Mouse (Mus musculus): Measurements from ENCODE around the gene Sco2.

Gene Sco2

DNA sequence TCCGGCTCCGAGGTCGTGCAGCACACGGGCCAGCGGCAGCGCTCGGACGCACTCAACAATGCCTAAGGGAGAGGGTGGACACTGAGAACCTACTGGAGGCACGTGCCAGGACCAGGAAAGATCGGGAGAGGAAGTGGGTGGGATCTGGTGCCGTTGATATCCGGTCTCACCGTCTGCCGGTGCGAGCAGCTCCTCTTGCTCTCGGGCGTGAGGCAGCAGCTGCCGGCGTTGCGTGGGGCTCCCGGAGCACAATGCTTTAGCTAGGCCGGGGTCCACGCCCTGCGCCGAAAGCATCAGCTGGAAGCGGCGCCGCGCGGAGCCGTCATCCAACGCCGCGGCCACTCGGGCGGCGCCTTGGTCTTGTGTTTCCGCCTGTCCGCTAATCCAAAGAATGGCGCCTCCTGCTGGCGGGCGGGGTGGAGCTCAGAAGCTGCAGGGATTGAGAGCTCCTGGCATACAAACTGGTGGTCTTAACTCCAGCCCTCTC lies at the start of gene Sco2:
Gene Sco2, minus strand, starts transcription at position 85 of the 487 bp plus-strand sequence.
- peak; percentile 89 for DNase-seq (ENCODE audit: low spot score)

DNA sequence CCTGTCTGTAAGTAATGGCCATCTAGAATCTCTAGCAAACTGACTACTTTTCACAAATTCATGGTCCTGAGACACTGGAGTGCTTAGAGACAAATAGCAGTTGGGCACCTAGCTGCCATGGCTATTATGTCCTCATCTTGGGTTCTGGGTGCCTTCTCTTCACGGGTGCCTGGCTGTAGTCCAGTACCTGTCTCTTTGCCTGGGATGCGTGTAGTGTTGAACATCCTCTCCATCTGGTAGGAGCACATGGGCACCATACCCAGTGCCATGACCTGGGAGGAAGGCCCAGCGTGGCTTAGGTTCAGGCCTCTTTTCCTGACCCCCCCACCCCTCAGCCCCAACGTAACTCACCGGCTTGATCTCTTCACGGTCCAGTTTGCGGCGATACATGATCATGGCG lies 48.3 kb upstream of the Sco2 start:
- DNase-seq (ENCODE audit: low spot score): no peak

DNA sequence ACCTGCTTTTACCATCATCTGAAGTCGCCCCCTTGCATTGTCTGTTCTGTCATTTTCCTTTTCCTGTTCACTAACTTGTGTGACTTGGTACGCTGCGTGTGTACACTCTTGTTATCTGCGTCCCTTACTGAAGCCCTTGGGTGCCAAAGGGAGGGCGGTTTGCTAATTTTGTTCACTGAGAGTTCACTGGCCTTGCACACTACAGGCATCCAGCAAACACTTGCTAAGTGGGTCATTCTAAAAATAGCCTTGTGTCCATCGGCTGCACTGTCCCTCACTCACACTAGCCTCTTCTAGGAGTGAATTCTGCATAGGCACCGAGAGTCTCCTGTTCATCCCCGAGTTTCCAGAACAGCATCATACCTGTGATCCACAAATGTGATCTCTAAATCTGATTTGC lies 41.6 kb upstream of the Sco2 start:
- no peak for DNase-seq (ENCODE audit: low spot score)

DNA sequence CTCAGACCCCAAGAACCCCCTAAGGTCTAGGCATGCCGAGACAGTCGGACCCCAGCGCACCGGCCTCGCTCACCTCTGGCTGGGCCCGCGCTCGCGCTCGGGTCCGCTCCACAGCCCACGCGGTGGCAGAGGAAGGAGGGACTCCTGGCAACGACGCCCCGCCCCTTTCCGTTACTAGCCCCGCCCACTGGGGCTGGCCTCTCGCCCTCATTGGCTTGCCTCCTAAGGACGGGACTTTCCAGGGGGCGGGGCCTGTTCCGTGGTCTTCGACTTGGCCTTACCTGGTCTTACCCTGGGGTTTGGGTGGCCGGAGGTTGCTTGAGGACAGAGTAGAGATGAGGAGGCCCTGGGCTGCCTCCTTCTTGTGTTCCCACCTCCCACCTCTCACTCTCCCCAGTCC lies 36.5 kb upstream of the Sco2 start, which contains the start of gene Syce3:
Gene Syce3, minus strand, starts transcription at position 386 of the 400 bp plus-strand sequence.
- peak; percentile 97 for DNase-seq (ENCODE audit: low spot score)

DNA sequence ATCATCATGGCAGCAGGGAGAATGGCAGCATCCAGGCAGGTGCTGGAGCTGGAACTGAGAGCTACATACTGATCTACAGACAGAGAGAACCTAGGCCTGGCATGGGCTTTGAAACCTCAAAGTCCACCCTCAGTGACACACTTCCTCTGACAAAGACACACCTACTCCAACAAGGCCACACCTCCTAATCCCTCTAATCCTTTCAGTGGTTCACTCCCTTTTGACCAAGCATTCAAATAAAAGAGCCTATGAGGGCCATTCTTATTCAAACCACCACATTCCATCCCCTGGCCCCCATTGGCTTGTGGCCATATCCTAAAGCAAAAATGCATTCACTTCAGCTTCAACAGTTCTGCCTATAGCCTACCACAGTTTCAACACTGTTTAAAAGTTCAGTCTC lies 33.0 kb upstream of the Sco2 start:
- DNase-seq (ENCODE audit: low spot score): no peak

DNA sequence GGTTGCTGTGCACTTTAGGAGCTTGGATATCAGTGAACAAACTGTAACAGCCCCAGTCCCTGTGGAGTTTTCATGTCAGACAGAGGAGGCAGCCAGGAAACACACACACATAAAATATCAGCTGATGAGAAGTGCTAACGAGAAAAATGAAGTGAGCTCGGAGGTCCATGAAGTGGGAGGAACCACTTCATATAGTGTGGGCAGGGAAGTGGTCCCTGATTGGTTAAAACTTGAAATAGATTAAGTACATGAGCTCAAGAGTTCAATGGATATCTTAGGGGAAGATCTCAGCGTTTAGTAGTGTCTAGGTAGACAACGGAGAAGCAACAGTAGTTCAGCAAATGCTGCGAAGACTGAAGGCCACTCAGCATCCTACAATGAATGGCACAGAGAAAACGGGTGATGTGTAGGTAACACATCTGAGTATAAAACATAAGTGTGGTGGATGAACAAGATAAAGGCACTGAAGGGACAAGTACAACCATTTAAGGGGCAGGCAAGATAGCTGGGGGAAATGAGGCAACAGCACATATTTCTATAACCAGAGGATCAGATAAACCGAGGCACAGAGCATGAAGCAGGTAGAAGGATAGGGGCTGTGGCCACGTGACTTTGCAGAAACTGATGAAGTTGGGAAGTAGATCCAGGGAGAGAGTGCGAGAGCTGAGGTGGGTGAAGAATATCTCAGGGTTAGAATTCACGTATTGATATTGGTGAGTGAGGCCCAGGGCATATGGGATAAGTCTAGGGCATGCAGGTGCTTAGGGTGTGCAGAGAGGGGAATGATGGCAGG lies 31.4 kb upstream of the Sco2 start:
- no peak for DNase-seq (ENCODE audit: low spot score)

DNA sequence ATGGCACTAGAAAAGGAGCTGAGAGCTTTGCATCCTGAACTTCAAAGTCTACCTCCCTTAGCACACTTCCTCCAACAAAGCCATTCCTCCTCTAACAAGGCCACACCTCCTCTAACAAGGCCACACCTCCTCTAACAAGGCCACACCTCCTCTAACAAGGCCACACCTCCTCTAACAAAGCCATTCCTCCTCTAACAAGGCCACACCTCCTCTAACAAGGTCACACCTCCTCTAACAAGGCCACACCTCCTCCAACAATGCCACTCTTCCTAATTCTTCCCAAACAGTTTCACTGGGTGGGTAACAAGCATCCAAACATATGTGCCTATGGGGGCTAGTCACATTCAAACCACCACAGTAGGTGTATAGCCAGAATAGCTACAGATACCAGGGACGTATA lies 28.8 kb upstream of the Sco2 start:
- DNase-seq (ENCODE audit: low spot score): no peak

DNA sequence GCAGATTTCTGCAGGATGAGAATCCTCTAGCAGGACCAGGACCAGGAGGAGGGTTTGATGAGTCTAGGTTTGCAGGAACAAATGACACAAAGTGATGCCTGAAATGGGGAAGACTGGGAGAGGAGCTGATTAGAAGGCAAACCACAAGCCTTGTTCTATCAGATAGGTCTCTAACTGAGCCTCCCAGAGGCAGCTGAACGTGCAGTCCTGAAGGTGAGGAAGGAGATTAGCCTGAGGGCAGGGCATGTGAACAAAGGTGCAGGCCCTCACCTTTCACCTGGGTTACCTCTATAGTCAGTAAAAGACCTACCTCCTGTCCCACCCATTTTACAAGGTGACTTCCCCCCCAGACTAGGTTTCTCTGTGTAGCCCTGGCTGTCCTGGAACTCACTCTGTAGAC lies 26.1 kb upstream of the Sco2 start:
- no peak for DNase-seq (ENCODE audit: low spot score)

DNA sequence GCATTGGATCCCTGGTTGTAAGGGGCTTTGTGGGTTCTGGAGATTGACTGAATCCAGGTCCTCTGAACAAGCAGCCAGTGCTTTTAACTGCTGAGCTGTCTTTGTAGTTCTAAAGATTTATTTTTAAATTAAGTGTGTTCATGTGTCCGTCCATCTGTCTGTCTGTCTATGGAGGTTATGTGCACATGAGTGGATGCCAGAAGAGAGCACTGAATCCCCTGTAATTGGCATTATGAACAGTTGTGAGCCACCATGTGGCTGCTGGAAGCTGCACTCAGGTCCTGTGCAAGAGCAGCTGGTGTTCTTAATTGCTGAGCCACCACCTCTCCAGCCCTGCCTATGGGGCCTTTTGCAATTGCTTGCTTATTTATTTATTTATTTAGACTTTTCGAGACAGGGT lies 24.5 kb upstream of the Sco2 start:
- DNase-seq (ENCODE audit: low spot score): no peak

DNA sequence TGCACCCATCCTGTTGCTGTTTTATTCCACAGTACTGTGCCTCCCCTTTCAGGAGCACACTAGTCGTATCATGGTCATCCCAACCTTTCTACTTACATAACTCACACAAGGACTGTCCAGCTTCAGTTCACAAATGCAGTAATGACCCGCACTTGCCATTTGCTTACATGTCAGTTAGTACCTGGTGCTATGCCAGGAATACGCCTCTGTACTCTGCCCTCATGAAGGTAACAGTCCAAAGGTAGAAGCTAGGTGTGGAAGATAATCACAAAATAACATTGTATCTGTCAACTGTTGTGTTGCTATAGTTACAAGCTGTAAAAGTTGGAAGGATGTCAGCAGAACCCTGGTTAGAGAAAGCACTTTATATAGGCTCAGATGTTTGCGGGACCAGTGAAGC lies 23.2 kb upstream of the Sco2 start:
- DNase-seq (ENCODE audit: low spot score): no peak

DNA sequence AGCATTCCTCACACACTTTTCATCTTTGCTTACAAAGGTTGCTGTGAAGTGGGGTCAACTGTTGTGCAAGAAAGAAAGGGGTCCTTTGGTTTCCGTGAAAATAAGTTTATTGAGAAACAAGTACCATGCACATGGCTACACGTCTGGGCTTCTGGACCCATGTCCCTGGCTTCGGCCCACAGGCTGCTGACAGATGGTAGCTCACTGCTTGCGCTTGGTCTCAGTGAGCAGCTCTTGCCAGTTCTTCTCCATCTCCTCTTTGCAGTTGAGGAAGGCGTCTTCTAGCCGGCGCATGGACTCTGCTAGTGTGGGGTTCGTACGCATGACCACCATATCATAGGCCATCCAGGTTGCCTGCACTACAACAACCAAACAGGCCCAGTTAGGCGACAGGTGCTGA lies 16.4 kb upstream of the Sco2 start:
- no peak for DNase-seq (ENCODE audit: low spot score)

DNA sequence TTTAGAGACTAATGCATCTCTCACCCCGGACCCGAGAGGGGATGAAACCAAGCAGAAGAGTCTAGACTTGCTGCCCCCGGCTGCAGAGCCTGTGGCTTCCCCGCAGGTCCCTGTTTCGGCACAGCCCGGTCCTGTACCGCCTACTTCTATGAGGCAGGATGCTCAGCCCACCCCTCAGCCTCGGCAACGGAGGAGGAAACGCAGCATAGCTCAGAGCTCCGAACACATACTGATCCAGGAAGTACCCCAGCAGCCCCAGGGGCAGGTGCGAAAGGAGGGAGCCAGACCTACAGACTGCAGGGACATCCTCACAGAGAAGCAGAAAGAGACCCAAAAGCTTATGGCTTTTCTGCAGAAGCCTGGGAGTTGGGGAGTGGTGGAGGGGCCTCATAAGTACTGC lies 13.5 kb upstream of the Sco2 start:
- DNase-seq (ENCODE audit: low spot score): no peak

DNA sequence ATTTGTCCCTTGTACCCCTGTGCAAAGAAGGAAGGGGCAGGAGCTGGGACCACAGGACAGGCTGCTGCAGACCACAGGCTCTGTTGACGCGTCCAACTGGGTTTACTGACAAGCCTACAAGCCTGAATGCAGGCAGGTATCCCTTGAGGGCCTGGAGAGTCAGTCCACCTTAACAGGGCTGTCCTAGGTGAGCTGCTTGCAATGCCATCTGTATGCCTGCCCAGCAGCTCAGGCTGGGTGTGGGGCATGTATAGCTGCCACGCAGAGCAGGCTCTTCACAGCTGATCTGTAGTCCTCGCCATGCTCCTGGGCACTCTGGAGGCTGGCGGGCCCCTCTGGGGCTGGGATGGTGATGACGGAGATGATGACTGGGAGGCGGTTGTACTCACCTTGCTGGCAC lies 11.0 kb upstream of the Sco2 start, which contains the start of gene Klhdc7b:
Gene Klhdc7b, plus strand, starts transcription at position 301 of the 400 bp plus-strand sequence.
- DNase-seq (ENCODE audit: low spot score): no peak

DNA sequence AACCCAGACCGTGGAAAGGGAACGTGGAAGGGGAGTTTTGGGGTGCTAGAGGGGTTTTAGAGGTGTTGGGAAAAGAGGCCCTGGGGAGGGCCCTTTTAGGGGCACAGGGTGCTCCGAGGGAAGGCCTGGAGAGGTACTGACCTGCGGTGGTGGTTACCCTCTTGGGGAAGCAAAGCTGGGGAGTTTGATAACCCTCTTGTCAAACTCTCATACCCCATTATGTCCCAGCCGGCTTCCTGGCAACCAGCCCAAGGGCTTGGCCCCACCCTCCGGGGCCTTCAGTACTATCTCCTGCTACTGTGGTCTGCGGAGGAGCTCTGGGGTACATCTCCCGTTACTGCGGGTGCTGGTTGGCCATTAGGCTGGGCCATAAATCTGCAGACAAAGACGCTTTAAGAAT lies 5.8 kb upstream of the Sco2 start:
- DNase-seq (ENCODE audit: low spot score): no peak

DNA sequence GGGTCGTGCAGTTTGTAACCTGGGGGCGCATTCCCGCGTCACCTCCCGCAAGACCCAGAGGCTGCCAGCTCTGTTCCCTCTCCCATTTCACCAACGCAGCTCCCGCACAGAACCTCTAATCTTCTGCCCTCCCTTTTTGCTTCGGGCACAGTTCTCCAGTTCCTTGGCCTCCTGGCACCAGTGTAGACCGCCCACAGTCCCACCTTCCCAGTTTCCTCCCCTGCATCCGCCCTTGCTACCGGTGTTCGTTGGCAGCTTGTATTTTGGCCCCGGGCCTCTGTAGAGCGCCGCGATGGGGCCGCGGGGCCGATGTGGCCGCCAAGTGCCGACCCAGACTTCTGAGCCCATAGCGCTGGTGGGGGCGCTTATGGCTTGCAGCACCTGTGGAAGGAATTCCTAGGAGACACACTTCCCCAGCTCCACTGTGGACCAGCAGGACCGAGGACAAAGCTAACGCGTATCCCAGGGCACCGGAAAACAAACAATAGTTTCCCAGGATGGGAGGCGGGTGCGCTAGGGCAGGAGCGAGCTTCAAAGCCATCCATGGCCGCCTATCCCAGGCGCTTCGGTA lies 5.3 kb upstream of the Sco2 start, which contains the start of gene Odf3b:
Gene Odf3b, minus strand, starts transcription at position 452 of the 571 bp plus-strand sequence.
- DNase-seq (ENCODE audit: low spot score): no peak

DNA sequence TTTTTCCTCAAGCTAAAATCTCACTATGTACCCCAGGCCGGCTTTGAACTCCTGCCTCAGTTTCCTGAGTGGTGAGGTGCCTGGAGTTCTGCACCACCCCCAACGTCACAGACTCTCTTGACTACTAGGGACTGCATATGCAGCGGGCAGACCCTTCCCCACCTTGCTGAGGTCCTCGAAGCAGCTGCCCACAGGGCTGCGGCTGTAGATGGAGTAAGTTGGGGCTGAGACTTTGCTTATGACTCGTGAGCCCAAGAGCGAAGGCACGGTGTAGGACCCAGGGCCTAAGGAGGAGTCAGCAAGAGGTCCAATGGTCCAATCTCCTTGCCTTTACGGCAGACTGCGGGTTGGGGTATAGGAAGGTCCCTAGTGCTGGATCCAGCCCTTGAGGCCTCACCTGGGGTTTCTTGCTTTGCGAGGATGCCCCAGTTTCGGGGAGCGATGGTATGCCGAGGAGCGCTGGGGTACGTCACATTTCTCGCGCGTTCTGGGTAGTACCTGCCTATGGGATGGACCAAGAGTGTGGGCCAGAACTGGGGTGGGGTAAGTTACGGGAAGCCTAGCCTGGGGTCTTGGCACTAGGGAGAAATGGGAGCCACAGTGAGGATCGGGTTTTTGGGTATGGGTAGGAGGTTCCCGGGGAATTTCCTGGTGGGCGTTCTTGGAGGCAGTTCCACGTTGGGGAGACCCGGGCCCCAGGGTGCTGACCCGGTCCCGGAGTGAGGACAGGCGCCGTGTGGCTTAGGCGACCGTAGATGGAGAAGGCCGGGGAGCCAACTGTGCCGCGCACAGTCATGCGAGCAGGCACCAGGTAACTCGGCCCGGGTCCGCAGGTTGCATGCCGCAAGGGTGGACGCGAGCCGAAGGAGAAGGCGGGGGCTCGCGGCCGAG lies 4.5 kb upstream of the Sco2 start:
- no peak for DNase-seq (ENCODE audit: low spot score)

DNA sequence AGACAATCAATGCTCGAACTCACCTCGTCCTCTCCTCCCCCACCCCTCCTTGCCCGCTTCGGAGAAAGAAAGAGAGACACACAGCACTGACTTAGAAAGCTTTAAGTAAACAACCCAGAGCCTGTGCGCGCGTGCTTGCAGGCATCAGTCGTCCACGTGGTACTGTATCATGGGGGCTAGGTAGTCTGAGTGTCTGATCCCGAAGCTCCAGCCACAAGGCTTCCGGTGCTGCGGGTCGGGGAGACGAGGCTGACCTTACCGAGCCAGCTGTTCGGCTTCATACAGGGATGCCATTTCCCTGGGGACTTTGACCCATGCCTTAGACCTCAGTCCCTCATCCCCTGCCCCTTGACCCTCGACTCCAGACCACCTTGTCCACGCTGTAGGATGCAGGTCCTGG lies 3.7 kb upstream of the Sco2 start:
- DNase-seq (ENCODE audit: low spot score): no peak

DNA sequence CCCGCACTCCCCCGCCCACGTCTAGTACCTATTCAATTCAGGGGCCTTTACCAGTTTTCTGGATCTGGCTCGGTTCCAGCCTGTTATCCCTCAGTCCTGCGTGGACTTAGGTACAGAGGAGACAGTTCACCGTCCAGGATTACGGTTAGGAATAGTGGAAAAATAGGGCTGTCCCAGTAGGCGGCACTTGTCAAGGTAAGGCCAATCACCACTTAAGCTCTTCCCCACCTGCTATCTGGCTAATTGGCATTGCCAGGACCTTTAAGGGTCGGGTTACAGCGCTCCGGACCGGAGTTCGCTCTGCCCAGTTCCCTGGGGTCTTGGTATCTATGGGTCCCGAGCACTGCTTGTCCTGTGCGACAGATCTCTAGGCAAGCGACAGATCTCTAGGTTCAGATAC lies 3.3 kb upstream of the Sco2 start, which contains the start of gene Tymp:
Gene Tymp, minus strand, starts transcription at position 83 of the 400 bp plus-strand sequence.
- DNase-seq (ENCODE audit: low spot score): no peak

DNA sequence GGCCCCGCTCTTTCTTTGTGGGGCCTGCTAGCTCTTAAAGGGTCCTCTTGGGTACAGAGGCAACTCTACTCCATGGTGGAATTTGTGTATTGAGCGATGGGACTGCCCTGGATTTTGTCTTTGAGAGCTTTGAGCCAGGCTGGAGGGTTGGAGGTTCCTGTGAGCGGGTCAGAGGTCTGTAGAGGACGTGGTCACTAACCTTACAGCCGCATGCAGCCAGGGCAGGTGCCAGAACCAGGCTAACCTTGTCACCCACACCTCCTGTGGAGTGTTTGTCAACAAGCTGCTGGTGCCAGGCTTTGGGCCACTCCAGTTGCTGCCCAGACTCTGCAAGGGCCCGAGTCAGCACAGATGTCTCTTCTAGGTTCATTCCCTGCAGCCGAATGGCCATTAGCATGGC lies 2.4 kb upstream of the Sco2 start:
- DNase-seq (ENCODE audit: low spot score): no peak

DNA sequence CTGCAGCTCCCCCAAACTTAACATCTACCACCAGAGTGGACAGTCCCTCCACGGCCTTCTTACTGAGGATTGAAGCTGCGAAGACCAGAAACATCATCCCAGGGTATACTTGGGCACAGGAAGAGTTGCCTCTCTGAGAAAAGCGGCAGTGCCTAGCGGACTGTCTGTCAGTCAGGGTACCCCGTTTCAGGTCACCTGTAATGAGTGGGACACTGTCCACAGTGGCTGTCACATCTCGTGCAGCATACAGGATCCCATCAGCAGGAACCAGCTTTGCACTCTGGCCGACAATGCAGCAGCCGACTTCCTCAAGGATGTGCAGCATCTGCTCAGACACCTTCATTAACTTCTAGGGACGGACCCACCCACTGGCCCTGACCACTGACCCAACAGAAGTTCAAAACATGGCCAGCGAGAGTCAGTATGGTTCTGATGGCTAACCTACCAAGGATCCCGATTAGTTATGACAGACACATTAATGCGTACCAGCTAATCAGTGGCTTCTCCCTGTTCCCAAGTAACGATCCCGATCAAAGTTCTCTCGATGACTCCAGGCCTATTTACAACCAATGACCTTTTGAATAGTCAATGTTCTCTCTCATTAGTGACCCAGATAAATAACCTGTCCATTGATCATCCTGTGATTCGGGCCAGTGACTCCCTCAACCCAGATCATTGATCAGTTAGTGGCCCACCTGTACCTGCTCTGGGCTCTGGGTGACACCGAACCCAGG lies 1.3 kb upstream of the Sco2 start:
- no peak for DNase-seq (ENCODE audit: low spot score)

DNA sequence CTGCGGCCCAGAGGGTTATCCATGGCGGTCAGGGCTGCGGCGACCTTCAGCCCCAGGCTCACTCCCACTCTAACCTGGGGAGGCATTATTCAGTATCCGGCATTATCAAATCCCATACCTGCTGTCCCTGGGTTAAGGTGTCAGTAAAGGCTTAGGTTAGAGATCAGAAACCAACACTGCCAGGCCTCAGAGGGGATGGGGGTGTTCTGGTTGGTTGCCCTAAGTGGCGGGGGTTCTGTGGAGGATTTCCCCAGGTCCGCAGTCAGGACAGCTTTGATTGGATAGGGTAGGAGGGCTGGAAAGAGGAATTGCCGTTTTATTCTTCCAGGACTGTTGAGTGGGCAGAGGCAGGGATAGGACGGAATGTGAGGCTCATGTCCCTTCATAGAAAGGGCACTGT lies 694 bp upstream of the Sco2 start:
- DNase-seq (ENCODE audit: low spot score): no peak
